Mouse (Mus musculus) CD8-positive naive resting alpha-beta T cell, adult 2 months (primary cell): Measurements from ENCODE around the gene Aldh4a1.
A peak's percentile ranks its signal among the peaks of the same experiment; 100 is the strongest.

Experiments
- DNase-seq, 2 experiments: peaks; one replicate each; pipeline ENCODE4 v3.0.0; 2022; ENCODE audit warnings: low read depth in 2 of 2, low spot score in 2 of 2

Gene Aldh4a1

GRCm38 (mm10) chr4:139589351-139590027, 33.2 kb upstream of the Aldh4a1 start:
- no peak for DNase-seq

GRCm38 (mm10) chr4:139590446-139590845, 32.2 kb upstream of the Aldh4a1 start:
- DNase-seq: no peak

- DNase-seq: no peak
Observed at GRCm38 (mm10) chr4:139592895-139593294, 29.8 kb upstream of the Aldh4a1 start.

GRCm38 (mm10) chr4:139593383-139593782, 29.3 kb upstream of the Aldh4a1 start:
- no peak for DNase-seq

- DNase-seq: no peak
Observed at GRCm38 (mm10) chr4:139594062-139594461, 28.6 kb upstream of the Aldh4a1 start.

GRCm38 (mm10) chr4:139596715-139597114, 26.0 kb upstream of the Aldh4a1 start:
- no peak for DNase-seq

GRCm38 (mm10) chr4:139597286-139598284, 25.1 kb upstream of the Aldh4a1 start:
- DNase-seq: no peak

- no peak for DNase-seq
Observed at GRCm38 (mm10) chr4:139598356-139598755, 24.3 kb upstream of the Aldh4a1 start.

GRCm38 (mm10) chr4:139598950-139599518, 23.6 kb upstream of the Aldh4a1 start:
- peak; percentile 40 to 53 for DNase-seq

- DNase-seq: no peak
Observed at GRCm38 (mm10) chr4:139601519-139602356, 20.9 kb upstream of the Aldh4a1 start.

- peak; percentile 63 to 77 for DNase-seq
Observed at GRCm38 (mm10) chr4:139602357-139603244, 20.1 kb upstream of the Aldh4a1 start, which contains the start of gene Gm21969. TSS of gene Gm21969 (plus strand) at chr4:139603186.

GRCm38 (mm10) chr4:139605216-139605615, 17.4 kb upstream of the Aldh4a1 start:
- DNase-seq: no peak

GRCm38 (mm10) chr4:139606732-139607131, 15.9 kb upstream of the Aldh4a1 start:
- no peak for DNase-seq

GRCm38 (mm10) chr4:139608975-139609374, 13.7 kb upstream of the Aldh4a1 start:
- no peak for DNase-seq

- DNase-seq: no peak
Observed at GRCm38 (mm10) chr4:139610954-139611353, 11.7 kb upstream of the Aldh4a1 start.

GRCm38 (mm10) chr4:139611542-139611953, 11.1 kb upstream of the Aldh4a1 start:
- peak; percentile 77 to 83 for DNase-seq

GRCm38 (mm10) chr4:139614524-139615260, 8.0 kb upstream of the Aldh4a1 start:
- DNase-seq: no peak

- DNase-seq: peak; percentile 52 to 65
Observed at GRCm38 (mm10) chr4:139616276-139617000, 6.2 kb upstream of the Aldh4a1 start.
